Mouse (Mus musculus) heart, adult 2 months (tissue): Measurements from ENCODE around the gene Supv3l1.

Source experiments
- CTCF ChIP-seq: fragments of 200-600 bp; IDR thresholded peaks from 2 replicates; pipeline ENCODE4 v1.8.1; 2022; ENCODE audit warnings: antibody characterized with exemption, mild to moderate bottlenecking, moderate library complexity
- EP300 ChIP-seq: fragments of 200-500 bp; IDR thresholded peaks from 2 replicates; pipeline ENCODE4 v1.6.1; 2011; ENCODE audit warnings: low read depth, low read length, control low read depth; ENCODE audit not compliant: insufficient read depth
- POLR2A ChIP-seq: fragments of 200-500 bp; IDR thresholded peaks from 2 replicates; pipeline ENCODE4 v1.6.1; 2011; ENCODE audit warnings: mild to moderate bottlenecking, low read depth, low read length, control low read depth; ENCODE audit not compliant: insufficient read depth

DNA sequence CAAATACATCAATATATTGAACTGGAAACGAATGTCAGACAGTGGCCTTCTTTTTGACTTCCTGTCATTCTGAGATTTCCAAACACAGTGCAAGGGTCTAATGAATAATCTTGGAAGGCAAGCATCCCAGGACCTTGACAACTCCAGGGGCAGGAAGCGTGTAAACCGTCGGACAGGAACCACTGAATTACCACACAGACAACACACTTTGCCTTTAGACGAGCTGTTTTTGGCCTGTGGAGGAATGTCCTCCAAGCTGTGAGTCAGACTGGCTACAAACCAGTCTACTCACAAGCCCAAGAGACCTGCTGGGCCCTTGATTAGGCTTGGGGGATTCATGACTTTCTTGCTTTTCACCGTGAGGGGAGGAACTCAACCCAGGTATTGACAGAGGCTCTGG, 29.1 kb downstream of the Supv3l1 start:
- TF ChIP-seq EP300 (no peak), CTCF (no peak), POLR2A (no peak)
